Mouse (Mus musculus) thymus, postnatal 4 days (tissue): ENCODE results near the gene Cyp3a13.
"Not testable (repeated sequence)": the region's sequence is repeated elsewhere in the genome, so short reads cannot be mapped to it uniquely, and the experiment has no call there.

Source experiments
- DNase-seq: peaks from one replicate; pipeline ENCODE4 v3.0.0; 2021

Cyp3a13 gene

DNA sequence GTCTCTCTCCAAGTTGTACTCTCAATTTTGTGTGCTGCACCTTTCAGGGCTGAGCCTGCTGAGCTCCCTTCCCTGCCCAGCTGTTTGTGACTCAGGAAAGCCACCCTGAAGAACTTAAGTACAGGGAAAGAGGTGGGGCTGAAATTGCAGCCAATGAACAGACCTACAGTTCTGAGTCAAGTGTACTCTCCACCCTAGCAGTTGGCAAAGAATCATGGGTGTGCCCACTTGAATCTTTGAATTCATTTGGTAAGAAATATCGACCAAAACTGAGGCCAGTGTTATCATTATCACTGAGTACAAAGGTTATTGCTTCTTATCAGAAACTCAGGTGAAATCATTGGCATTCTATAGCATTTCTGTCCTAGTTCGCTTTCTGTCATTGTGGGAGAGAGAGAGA lies at the start of gene Cyp3a13:
Gene Cyp3a13 (minus strand): TSS at position 88 of the 400 bp plus-strand sequence.
- no peak for DNase-seq

DNA sequence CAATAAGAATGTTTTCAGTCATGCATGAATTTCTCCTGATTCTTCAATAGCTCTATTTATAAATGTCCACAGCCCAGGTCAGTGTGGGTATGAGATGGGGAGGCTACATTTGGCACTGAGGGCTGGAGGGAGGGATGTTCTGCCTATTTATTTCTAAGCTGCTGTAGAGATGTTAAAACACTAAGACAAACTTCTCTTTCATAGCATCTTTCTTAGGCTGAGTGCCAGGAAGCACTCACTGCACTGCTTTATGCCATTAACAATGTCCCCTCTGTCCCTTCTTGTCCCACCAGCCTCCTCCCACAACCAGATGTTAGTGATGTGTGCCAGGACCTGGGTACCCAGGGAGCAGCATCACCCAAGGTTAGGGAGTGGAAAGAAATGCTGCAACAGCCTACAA lies 45.1 kb upstream of the Cyp3a13 start:
- DNase-seq, result no peak

DNA sequence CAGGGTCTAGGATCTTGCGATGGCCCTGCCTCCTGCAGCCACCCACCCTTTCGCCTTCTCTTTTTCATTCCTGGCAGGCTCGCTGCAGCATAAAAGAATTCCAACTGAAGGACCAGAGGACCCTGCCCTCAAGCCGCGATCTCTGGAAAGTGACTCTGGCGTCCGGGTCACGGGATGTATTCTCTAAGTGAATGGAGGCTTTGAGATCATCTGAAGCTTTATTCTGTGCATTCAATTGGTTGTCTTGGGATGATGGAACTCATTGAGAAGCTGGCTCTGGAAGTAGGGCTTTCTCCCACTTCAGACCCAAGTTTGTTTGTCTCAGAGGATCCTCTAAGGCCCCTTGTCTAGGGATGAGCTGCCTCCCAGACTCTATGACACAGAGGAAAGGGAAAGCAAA lies 41.5 kb upstream of the Cyp3a13 start, which contains the start of gene Gjc3:
Gene Gjc3 (minus strand): TSS at position 154 of the 400 bp plus-strand sequence.
- no peak for DNase-seq

DNA sequence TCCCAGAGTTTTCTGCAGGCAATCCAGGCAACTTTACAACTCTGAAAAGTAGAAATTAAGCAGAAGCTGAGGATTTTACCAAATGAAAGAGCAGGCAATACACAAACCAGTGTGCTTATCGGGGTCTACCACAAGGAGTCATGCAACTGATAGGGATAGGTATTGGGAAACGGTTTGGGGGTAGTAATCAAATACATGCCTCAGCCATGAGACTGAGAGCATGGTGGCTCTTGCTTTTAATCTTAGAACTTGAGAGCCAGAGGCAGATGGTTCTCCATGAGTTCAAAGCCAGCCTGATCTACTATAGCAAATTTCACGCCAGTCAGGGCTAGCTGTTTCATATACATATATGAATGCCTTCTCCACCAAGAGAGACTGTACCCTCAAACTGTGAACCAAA lies 35.0 kb upstream of the Cyp3a13 start:
- no peak for DNase-seq

- DNase-seq, result peak; percentile 41
Measured at GRCm38 (mm10) chr5:137951218-137951617, 29.8 kb upstream of the Cyp3a13 start.

GRCm38 (mm10) chr5:137947303-137947702 lies 25.9 kb upstream of the Cyp3a13 start:
- no peak for DNase-seq

- no peak for DNase-seq
Measured at GRCm38 (mm10) chr5:137943133-137943532, 21.7 kb upstream of the Cyp3a13 start.

DNA sequence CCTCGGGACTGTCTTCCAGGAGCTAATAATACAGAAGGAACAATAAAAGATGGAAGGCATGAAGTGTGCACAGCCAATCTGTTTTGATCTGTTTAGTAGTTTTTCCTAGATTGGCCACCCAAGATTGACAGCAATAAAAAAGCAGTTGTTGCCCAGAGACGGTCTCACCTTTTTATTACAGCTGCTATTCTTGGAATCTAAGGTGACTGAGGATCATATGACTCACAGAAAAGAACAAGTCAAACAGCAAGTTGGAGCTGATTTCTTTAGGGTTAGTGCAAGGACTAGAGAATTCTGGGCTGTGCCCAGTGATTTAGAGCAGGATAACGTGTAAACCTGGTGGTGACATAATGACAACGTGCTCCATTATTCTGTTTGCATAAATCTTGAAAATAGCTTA lies 19.5 kb upstream of the Cyp3a13 start:
- DNase-seq, result no peak

- peak; percentile 8 for DNase-seq
Measured at GRCm38 (mm10) chr5:137937238-137937637, 15.8 kb upstream of the Cyp3a13 start.

DNA sequence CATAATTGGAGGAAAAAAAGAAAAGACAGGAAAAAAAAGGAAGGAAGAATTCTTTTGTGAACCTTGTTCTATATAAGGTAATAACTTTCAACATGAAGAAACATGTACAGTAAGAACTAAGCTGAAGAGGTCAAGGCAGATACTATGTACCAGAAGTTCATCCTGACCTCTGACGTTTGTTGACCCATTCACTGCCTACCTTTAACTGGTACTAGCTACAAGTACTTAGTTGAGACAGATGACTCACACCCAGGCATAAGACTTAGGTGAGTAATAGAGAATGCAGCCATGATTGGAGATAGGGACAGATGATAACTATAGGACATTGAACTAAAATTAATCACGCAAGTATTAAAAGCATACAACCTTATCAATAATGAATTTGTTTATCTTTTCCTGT lies 15.1 kb upstream of the Cyp3a13 start:
- DNase-seq, result no peak

- not testable (repeated sequence) for DNase-seq
Measured at GRCm38 (mm10) chr5:137933934-137934333, 12.5 kb upstream of the Cyp3a13 start.

GRCm38 (mm10) chr5:137928439-137928838 lies 7.0 kb upstream of the Cyp3a13 start:
- no peak for DNase-seq

- DNase-seq, result no peak
Measured at GRCm38 (mm10) chr5:137922171-137922570, 752 bp upstream of the Cyp3a13 start.

- DNase-seq, result no peak
Measured at GRCm38 (mm10) chr5:137915550-137915949, 5.9 kb downstream of the Cyp3a13 start.

- no peak for DNase-seq
Measured at GRCm38 (mm10) chr5:137914508-137914907, 6.9 kb downstream of the Cyp3a13 start.

- DNase-seq, result no peak
Measured at GRCm38 (mm10) chr5:137909564-137910262, 11.7 kb downstream of the Cyp3a13 start.

DNA sequence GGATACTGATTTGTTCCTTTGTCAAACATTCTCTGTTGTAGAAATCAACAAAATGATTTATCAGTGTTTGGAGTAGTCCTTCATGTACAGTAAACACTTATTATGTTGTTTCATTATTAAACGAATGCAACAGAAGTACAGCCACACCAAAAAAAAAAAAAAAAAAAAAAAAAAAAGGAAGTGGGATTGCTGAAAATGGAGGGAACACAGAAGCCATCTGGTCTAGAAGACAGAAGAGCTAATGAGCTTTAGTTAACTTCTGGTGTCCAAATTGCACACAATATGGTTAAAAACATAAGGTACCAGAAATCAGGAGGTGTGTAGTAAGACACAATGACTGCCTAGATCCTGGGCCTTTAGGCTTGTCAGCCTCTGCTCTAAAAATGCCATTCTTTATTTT lies 23.6 kb downstream of the Cyp3a13 start:
- DNase-seq, result no peak

GRCm38 (mm10) chr5:137892954-137893353 lies 28.5 kb downstream of the Cyp3a13 start:
- DNase-seq, result no peak

DNA sequence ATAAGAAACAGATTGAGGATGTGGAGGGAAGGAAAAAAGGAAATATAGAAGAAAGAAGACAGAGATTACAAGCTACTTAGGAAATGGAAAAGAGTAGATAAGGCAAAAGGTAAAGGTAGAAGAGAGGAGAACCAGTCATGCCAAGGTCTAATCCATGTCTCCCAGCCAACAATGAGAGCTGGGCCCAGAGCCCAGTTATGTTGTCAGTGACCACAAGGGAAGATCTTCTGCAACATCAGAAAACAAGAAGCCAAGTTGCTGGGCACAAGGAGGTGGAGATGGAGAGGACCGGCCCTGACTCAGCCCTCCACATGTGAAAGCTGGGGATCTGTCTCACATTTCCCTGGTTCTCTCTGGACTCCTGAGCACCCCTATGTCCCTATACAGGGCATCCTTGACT lies 33.8 kb downstream of the Cyp3a13 start:
- no peak for DNase-seq

- peak; percentile 69 for DNase-seq
Measured at GRCm38 (mm10) chr5:137885894-137886293, 35.5 kb downstream of the Cyp3a13 start.

DNA sequence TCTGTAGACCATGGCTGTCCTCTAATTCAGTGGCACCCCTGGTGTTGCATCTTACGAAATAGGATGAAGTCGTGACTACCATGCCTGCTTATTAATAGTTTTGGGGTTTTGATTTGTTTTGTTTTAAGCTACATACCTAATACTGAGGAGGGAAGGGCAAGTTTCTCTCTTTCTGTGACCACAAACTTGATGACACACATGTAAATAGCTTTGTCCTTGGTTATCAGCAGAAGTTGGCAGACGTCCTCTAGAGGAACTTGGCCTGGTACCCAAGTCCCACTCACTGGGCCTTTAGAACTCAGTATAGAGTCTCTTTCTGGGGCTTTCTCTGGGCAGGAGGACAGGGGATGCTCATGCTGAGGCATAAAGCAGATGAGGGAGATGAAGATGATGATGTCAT lies 38.1 kb downstream of the Cyp3a13 start:
- DNase-seq, result no peak

GRCm38 (mm10) chr5:137882922-137883321 lies 38.5 kb downstream of the Cyp3a13 start:
- DNase-seq, result no peak

GRCm38 (mm10) chr5:137877860-137878259 lies 43.6 kb downstream of the Cyp3a13 start:
- DNase-seq, result peak; percentile 76

DNA sequence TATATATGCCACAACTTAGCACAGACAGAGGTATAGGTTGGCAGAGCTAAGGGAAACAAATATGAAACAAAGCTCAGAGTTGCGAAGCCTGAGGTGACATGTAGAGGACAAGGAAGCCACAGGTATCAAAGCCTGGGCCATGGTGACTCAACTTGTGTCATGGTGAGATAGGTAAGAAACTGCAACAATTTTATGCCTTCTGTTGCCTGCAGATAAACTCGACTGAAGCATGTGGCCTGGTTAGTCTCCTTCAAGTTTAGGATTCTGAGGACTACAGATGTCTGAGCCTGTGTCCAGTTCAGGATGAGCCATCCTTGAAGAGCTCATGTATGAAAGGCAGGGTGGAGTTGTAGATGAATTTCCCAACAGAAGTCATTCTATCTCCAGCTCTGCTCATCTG lies 46.4 kb downstream of the Cyp3a13 start:
- no peak for DNase-seq

GRCm38 (mm10) chr5:137872381-137872702 lies 49.1 kb downstream of the Cyp3a13 start:
- not testable (repeated sequence) for DNase-seq
